Mouse (Mus musculus) erythroblast, embryonic 14.5 days (primary cell): ENCODE results near the gene Xrcc1.

Experiments
- GATA1 ChIP-seq: IDR thresholded peaks from 2 replicates; pipeline ENCODE4 v1.6.1; 2012; ENCODE audit warnings: low read length, inconsistent platforms, mixed read lengths
- TAL1 ChIP-seq: IDR thresholded peaks from 3 replicates; pipeline ENCODE4 v1.6.1; 2012; ENCODE audit warnings: low read length, inconsistent platforms, mixed read lengths

DNA sequence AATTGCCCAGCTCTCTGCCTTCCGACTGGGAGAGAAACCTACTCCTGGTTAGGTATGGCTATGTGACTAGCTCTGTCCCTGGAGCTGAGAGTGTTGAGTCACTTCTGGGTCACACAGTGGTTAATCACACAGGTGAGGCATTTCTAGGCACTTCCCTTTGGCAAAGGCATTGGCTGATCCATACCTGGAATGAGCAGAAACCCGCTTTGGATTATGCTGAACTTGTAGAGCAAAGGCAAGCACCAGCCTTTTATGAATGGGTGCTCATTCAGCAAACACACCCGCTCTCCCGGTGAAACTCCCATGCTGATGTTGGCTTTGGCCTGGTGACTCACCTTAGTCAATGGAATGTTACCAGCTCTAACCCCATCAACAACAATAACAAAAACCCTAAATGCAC, 6.4 kb upstream of the Xrcc1 start:
- no peak for TF ChIP-seq TAL1
- TF ChIP-seq GATA1 = no peak
